Mouse (Mus musculus): ENCODE results near the gene Eml2.

DNA sequence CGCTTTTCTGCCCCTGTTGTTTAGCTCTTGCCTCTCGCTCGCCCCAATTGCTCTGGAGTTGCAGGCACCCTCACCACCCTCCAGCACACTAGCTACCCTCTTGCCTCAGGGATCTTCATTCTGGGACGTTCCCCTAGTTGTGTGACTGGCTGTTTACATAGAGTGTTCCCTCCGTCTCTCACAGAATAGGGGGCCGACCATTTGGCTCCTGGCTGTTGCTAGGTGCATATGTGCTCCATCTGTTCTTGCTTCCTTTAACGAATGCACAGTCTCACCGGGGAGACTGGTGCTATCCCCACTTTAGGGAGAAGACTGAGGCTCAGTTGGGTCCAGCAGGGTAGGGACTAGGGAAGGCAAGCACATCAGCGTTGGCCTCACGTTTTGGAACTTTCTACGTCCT lies 17.6 kb upstream of the Eml2 start:
- no peak for TF ChIP-seq CTCF (IDR thresholded peaks at IDR 0.05; ENCODE audit: low read depth)
- no peak for TF ChIP-seq EP300 (IDR thresholded peaks at IDR 0.05; ENCODE audit: low read depth)

All from heart, postnatal 0 days (tissue).